Mouse (Mus musculus): Measurements from ENCODE around the gene Gal3st2b. TPM values are rescaled to one million over a fixed set of nuclear protein-coding genes. Genes with fewer than 3 reads are reported as not detected.
"Not testable (repeated sequence)": the region's sequence is repeated elsewhere in the genome, so short reads cannot be mapped to it uniquely, and the experiment has no call there.

The Gal3st2b gene
- polyA plus RNA-seq, 1 experiment: 0.31 TPM

GRCm38 (mm10) chr1:93970380-93970779, 52.3 kb downstream of the Gal3st2b start:
- not testable (repeated sequence) for H3K4me1 ChIP-seq (ENCODE audit: control insufficient read depth, insufficient read depth, low read length); H3K27me3 ChIP-seq (ENCODE audit: control insufficient read depth, insufficient read depth, low read length, poor library complexity, severe bottlenecking); H3K27ac ChIP-seq (ENCODE audit: insufficient read depth, low read length); H3K36me3 ChIP-seq (ENCODE audit: control insufficient read depth, insufficient read depth, low read length, poor library complexity, severe bottlenecking); H3K9me3 ChIP-seq (replicated peaks; ENCODE audit: control insufficient read depth, insufficient read depth, low read length, poor library complexity, severe bottlenecking); H3K4me3 ChIP-seq (ENCODE audit: low read depth, low read length); H3K9ac ChIP-seq (ENCODE audit: low read depth, poor library complexity, severe bottlenecking)

DNA sequence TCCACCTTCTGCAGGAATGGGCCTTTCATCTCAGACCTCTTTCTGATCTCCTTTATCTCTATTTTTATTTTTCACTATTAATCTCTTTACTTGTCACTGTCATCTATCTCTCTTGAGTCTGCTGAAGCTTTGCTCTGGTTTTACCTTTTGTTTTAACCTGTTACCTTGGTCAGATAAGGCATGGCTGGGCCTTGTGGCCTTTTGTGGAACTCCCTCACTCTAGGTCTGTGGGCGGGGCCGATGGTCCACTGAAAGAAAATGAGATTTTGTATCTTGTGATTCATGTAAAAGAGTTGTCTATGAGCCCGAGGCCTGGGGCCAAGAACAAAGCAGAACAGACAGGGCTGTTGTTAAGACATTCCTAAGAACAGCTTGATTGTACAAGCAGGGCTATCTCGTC, 52.7 kb downstream of the Gal3st2b start:
- not testable (repeated sequence) for H3K4me3 ChIP-seq (ENCODE audit: low read depth, low read length); H3K36me3 ChIP-seq (ENCODE audit: control insufficient read depth, insufficient read depth, low read length, poor library complexity, severe bottlenecking); H3K4me1 ChIP-seq (ENCODE audit: control insufficient read depth, insufficient read depth, low read length); H3K9ac ChIP-seq (ENCODE audit: low read depth, poor library complexity, severe bottlenecking); H3K27ac ChIP-seq (ENCODE audit: insufficient read depth, low read length); H3K27me3 ChIP-seq (ENCODE audit: control insufficient read depth, insufficient read depth, low read length, poor library complexity, severe bottlenecking); H3K9me3 ChIP-seq (replicated peaks; ENCODE audit: control insufficient read depth, insufficient read depth, low read length, poor library complexity, severe bottlenecking)

- not testable (repeated sequence) for H3K9me3 ChIP-seq (replicated peaks; ENCODE audit: control insufficient read depth, insufficient read depth, low read length, poor library complexity, severe bottlenecking); H3K36me3 ChIP-seq (ENCODE audit: control insufficient read depth, insufficient read depth, low read length, poor library complexity, severe bottlenecking); H3K9ac ChIP-seq (ENCODE audit: low read depth, poor library complexity, severe bottlenecking); H3K4me3 ChIP-seq (ENCODE audit: low read depth, low read length); H3K27ac ChIP-seq (ENCODE audit: insufficient read depth, low read length); H3K4me1 ChIP-seq (ENCODE audit: control insufficient read depth, insufficient read depth, low read length); H3K27me3 ChIP-seq (ENCODE audit: control insufficient read depth, insufficient read depth, low read length, poor library complexity, severe bottlenecking)
Observed at GRCm38 (mm10) chr1:93975764-93976163, 57.7 kb downstream of the Gal3st2b start.

DNA sequence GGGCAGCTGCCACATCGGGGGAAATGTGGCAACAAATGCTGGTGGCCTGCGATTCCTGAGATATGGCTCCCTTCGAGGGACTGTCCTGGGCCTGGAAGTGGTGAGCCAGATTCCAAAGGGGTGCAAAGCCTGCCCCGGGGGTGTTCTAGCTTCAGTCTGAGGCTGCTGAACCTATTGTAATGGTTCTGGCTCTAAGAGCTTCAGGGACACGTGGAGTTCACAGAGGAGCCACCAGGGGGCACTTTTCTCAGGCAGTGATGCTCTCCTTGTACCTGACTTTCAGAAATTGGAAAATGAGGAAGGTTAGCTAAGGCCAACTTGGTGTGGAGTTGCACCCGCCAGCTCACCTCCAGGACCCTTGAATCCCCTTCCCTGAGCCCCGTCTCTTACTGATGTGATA, 60.2 kb downstream of the Gal3st2b start:
- not testable (repeated sequence) for H3K27ac ChIP-seq (ENCODE audit: insufficient read depth, low read length); H3K4me1 ChIP-seq (ENCODE audit: control insufficient read depth, insufficient read depth, low read length); H3K9ac ChIP-seq (ENCODE audit: low read depth, poor library complexity, severe bottlenecking); H3K4me3 ChIP-seq (ENCODE audit: low read depth, low read length); H3K27me3 ChIP-seq (ENCODE audit: control insufficient read depth, insufficient read depth, low read length, poor library complexity, severe bottlenecking); H3K36me3 ChIP-seq (ENCODE audit: control insufficient read depth, insufficient read depth, low read length, poor library complexity, severe bottlenecking); H3K9me3 ChIP-seq (replicated peaks; ENCODE audit: control insufficient read depth, insufficient read depth, low read length, poor library complexity, severe bottlenecking)

DNA sequence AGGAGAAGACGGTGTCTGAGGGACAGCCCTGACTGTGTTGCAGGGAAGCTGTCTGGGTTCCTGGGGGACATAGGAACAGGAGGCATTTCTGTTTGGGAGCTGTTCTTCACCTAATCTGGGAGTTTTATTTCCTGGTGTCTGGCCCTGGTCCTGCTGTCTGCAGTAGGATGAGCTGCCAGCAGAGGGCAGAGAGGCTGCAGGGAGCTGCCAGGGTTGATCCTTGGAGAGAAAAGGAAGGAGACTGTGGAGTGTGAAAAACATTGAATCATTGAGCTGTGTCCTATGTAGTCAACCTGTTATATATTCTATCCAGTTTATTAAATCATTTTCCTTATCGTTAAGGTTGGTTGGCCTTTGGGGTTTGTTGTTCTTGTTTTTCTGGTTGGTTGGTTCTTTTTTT, 62.8 kb downstream of the Gal3st2b start:
- H3K4me1 ChIP-seq (ENCODE audit: control insufficient read depth, insufficient read depth, low read length); H3K9ac ChIP-seq (ENCODE audit: low read depth, poor library complexity, severe bottlenecking); H3K36me3 ChIP-seq (ENCODE audit: control insufficient read depth, insufficient read depth, low read length, poor library complexity, severe bottlenecking); H3K27me3 ChIP-seq (ENCODE audit: control insufficient read depth, insufficient read depth, low read length, poor library complexity, severe bottlenecking); H3K27ac ChIP-seq (ENCODE audit: insufficient read depth, low read length); H3K4me3 ChIP-seq (ENCODE audit: low read depth, low read length); H3K9me3 ChIP-seq (replicated peaks; ENCODE audit: control insufficient read depth, insufficient read depth, low read length, poor library complexity, severe bottlenecking): not testable (repeated sequence)

- H3K27me3 ChIP-seq (ENCODE audit: control insufficient read depth, insufficient read depth, low read length, poor library complexity, severe bottlenecking): no peaks in the 10 kb centered on the region
- no peaks in the 10 kb centered on the region for H3K36me3 ChIP-seq (ENCODE audit: control insufficient read depth, insufficient read depth, low read length, poor library complexity, severe bottlenecking)
- no peak overlapping the region for H3K27ac ChIP-seq (ENCODE audit: insufficient read depth, low read length)
- no peak overlapping the region for H3K9ac ChIP-seq (ENCODE audit: low read depth, poor library complexity, severe bottlenecking)
- H3K4me3 ChIP-seq (ENCODE audit: low read depth, low read length): no peak overlapping the region
- no peaks in the 10 kb centered on the region for H3K4me1 ChIP-seq (ENCODE audit: control insufficient read depth, insufficient read depth, low read length)
- TF ChIP-seq EP300 (IDR thresholded peaks at IDR 0.05; ENCODE audit: insufficient read depth, low read depth, low read length) (no peak), POLR2A (IDR thresholded peaks at IDR 0.05; ENCODE audit: insufficient read depth, low read length) (no peak), CTCF (IDR thresholded peaks at IDR 0.05; ENCODE audit: low read depth, low read length) (no peak)
- no peaks in the 10 kb centered on the region for H3K9me3 ChIP-seq (replicated peaks; ENCODE audit: control insufficient read depth, insufficient read depth, low read length, poor library complexity, severe bottlenecking)
Observed at GRCm38 (mm10) chr1:93986167-93986566, 68.1 kb downstream of the Gal3st2b start.

DNA sequence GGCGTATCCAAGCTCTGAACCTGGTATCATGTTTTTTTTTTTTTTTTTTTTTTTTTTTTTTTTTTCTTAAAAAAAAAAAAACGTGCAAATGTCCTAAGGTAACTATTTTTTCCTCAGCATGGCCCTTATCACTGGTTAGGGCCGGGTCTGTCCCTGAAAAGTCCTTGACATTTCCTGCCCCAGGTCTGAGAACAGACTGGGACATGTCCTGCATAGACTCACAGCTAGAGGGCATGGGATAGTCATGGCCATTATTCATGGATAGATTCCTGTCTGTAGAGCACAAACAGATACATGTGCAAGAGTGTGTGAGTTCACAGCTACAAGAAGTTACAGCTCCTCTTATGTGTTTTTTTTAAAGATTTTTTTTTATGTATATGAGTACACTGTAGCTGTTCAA, 70.7 kb downstream of the Gal3st2b start:
- no peaks in the 10 kb centered on the region for H3K36me3 ChIP-seq (ENCODE audit: control insufficient read depth, insufficient read depth, low read length, poor library complexity, severe bottlenecking)
- no peak overlapping the region for H3K9ac ChIP-seq (ENCODE audit: low read depth, poor library complexity, severe bottlenecking)
- TF ChIP-seq POLR2A (IDR thresholded peaks at IDR 0.05; ENCODE audit: insufficient read depth, low read length): no peak
- no peak for TF ChIP-seq CTCF (IDR thresholded peaks at IDR 0.05; ENCODE audit: low read depth, low read length)
- no peak for TF ChIP-seq EP300 (IDR thresholded peaks at IDR 0.05; ENCODE audit: insufficient read depth, low read depth, low read length)
- no peaks in the 10 kb centered on the region for H3K27me3 ChIP-seq (ENCODE audit: control insufficient read depth, insufficient read depth, low read length, poor library complexity, severe bottlenecking)
- no peaks in the 10 kb centered on the region for H3K9me3 ChIP-seq (replicated peaks; ENCODE audit: control insufficient read depth, insufficient read depth, low read length, poor library complexity, severe bottlenecking)
- H3K4me3 ChIP-seq (ENCODE audit: low read depth, low read length): no peak overlapping the region
- H3K4me1 ChIP-seq (ENCODE audit: control insufficient read depth, insufficient read depth, low read length): no peaks in the 10 kb centered on the region
- H3K27ac ChIP-seq (ENCODE audit: insufficient read depth, low read length): no peak overlapping the region

DNA sequence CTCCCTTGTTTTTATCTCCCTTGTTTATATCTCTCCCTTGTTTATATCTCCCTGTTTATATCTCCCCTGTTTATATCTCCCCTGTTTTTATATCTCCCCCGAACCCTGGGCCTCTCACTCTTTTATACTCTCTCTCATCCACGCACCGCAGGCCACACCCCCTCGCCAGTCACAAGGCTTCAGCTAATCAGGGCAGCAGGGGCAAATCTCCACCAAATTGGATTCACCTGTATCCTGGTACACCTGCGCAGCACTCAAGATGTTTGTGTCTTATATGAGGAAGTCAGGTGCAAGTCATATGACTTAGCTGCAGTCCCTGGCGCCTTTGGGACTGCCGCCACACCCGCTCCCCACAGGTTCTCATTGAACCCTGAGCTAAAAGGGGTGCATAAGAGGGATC, 72.1 kb downstream of the Gal3st2b start, which contains the start of gene Gal3st2c:
Gene Gal3st2c (plus strand): TSS at position 301 of the 400 bp plus-strand sequence.
- not testable (repeated sequence) for H3K36me3 ChIP-seq (ENCODE audit: control insufficient read depth, insufficient read depth, low read length, poor library complexity, severe bottlenecking); H3K9ac ChIP-seq (ENCODE audit: low read depth, poor library complexity, severe bottlenecking); H3K27ac ChIP-seq (ENCODE audit: insufficient read depth, low read length); H3K9me3 ChIP-seq (replicated peaks; ENCODE audit: control insufficient read depth, insufficient read depth, low read length, poor library complexity, severe bottlenecking); H3K4me3 ChIP-seq (ENCODE audit: low read depth, low read length); H3K4me1 ChIP-seq (ENCODE audit: control insufficient read depth, insufficient read depth, low read length); H3K27me3 ChIP-seq (ENCODE audit: control insufficient read depth, insufficient read depth, low read length, poor library complexity, severe bottlenecking)

DNA sequence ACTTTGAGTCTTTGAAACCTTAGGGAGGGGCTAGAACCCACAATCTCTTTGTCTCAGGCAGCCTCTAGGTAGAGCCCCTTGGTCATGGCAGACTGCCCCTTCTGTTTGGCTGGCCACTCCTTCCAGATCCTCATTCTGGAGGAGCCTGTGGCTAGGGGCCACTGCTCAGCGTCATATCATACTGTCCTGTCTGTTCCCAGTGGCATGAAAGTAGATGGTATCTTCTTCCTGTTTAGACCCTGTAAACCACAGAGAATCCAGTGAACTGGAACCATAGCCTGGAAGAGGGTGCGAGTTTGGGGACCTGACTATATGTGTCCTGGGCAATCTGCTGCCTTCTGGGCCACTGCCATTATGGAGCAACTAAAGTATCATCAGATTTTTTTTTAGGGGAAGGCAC, 73.0 kb downstream of the Gal3st2b start:
- H3K36me3 ChIP-seq (ENCODE audit: control insufficient read depth, insufficient read depth, low read length, poor library complexity, severe bottlenecking); H3K9me3 ChIP-seq (replicated peaks; ENCODE audit: control insufficient read depth, insufficient read depth, low read length, poor library complexity, severe bottlenecking); H3K4me1 ChIP-seq (ENCODE audit: control insufficient read depth, insufficient read depth, low read length); H3K4me3 ChIP-seq (ENCODE audit: low read depth, low read length); H3K9ac ChIP-seq (ENCODE audit: low read depth, poor library complexity, severe bottlenecking); H3K27ac ChIP-seq (ENCODE audit: insufficient read depth, low read length); H3K27me3 ChIP-seq (ENCODE audit: control insufficient read depth, insufficient read depth, low read length, poor library complexity, severe bottlenecking): not testable (repeated sequence)

DNA sequence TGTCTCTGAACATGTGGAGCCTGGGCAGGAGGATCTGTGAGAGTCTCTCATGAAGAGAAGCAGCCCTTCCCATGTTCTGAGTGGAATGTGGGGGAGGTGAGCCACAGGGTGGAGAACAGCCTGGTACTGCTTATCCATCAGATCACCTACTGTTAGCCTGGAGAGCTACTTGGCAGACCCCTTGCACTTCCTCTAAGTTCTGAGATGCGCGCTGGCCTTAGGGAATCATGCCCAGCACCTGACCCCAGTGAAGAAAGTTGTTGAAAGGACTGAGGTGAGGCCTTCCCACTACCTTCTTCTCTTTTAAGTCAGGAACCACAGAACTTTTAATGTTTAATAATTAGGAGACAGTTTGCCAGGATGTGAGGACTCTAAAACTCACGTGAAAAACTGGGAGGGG, 73.4 kb downstream of the Gal3st2b start:
- not testable (repeated sequence) for H3K27ac ChIP-seq (ENCODE audit: insufficient read depth, low read length); H3K9ac ChIP-seq (ENCODE audit: low read depth, poor library complexity, severe bottlenecking); H3K4me1 ChIP-seq (ENCODE audit: control insufficient read depth, insufficient read depth, low read length); H3K36me3 ChIP-seq (ENCODE audit: control insufficient read depth, insufficient read depth, low read length, poor library complexity, severe bottlenecking); H3K4me3 ChIP-seq (ENCODE audit: low read depth, low read length); H3K27me3 ChIP-seq (ENCODE audit: control insufficient read depth, insufficient read depth, low read length, poor library complexity, severe bottlenecking); H3K9me3 ChIP-seq (replicated peaks; ENCODE audit: control insufficient read depth, insufficient read depth, low read length, poor library complexity, severe bottlenecking)
